8 mouse cellular contexts compared by ENCODE assay signal in genomic region chrX:122397652-122398051, GRCm38 (mm10). TPM values are rescaled to one million over a fixed set of nuclear protein-coding genes. Genes with fewer than 3 reads are reported as not detected.
A peak's percentile ranks its signal among the peaks of the same experiment; 100 is the strongest.
DNase-seq lines count a peak whose midpoint lies in the region; ATAC-seq and TF ChIP-seq lines count a peak whose summit lies in the region.

No protein-coding gene starts in this region.

- TF ChIP-seq CTCF in spleen, adult 2 months (IDR thresholded peaks at IDR 0.05; ENCODE audit: extremely low read depth, insufficient read depth, insufficient read length, insufficient replicate concordance) = no peak
- no peak for TF ChIP-seq CTCF in liver, embryonic 14.5 days (IDR thresholded peaks at IDR 0.05; ENCODE audit: low read depth)

- H3K36me3 ChIP-seq in erythroblast, embryonic 14.5 days (ENCODE audit: control insufficient read depth) = no peaks in the 10 kb centered on the region
- no peaks in the 10 kb centered on the region for H3K36me3 ChIP-seq in spleen, adult 2 months (ENCODE audit: control insufficient read depth, insufficient read depth, low read length)
- no peaks in the 10 kb centered on the region for H3K36me3 ChIP-seq in liver, embryonic 14.5 days (replicated peaks; ENCODE audit: control insufficient read depth, insufficient read depth, low read depth)

- peak overlapping the region; percentile 60 for H3K4me3 ChIP-seq in erythroblast, embryonic 14.5 days (replicated peaks)
- peak overlapping the region; percentile 53; the same call in 1 of the 2 replicates for H3K4me3 ChIP-seq in spleen, adult 2 months (ENCODE audit: extremely low read depth, insufficient read depth, insufficient read length)
- peak overlapping the region in 1 of 2 experiments; percentile 46; a peak in 2 of 4 replicates for H3K4me3 ChIP-seq in liver, embryonic 14.5 days (ENCODE audit: insufficient read depth in 1 of 2, low read depth in 2 of 2, low read length in 2 of 2)

- no peaks in the 10 kb centered on the region for H3K4me1 ChIP-seq in erythroblast, embryonic 14.5 days (ENCODE audit: control insufficient read depth)
- no peaks in the 10 kb centered on the region for H3K4me1 ChIP-seq in spleen, adult 2 months (ENCODE audit: control insufficient read depth, insufficient read depth, insufficient read length)
- H3K4me1 ChIP-seq in liver, embryonic 14.5 days (replicated peaks; ENCODE audit: control insufficient read depth in 2 of 2, insufficient read depth in 2 of 2, low read length in 1 of 2) = no peaks in the 10 kb centered on the region

- DNase-seq in spleen, adult 2 months (ENCODE audit: low read depth in 1 of 2, low spot score in 2 of 2) = no peak
- DNase-seq in spleen, adult 18-20 months = no peak
- DNase-seq in liver, embryonic 14.5 days (ENCODE audit: low read depth in 3 of 3, low spot score in 3 of 3) = no peak
- no peak for DNase-seq in ovary, postnatal 36 days (ENCODE audit: low spot score)
- no peak for DNase-seq in left cerebral cortex, postnatal 14 days (ENCODE audit: low spot score in 2 of 2)
- DNase-seq in kidney, adult 11 months = no peak

- no peak for ATAC-seq in erythroblast, adult 5-6 weeks (replicated peaks; ENCODE audit: low FRiP score, poor library complexity, severe bottlenecking)
- no peak for ATAC-seq in liver, embryonic 14.5 days (ENCODE audit: insufficient read depth)

- whole genome bisulfite sequencing in spleen, adult 2 months = 24% methylated on average over 8 of the region's 8 CpGs
- 17% methylated on average over 8 of the region's 8 CpGs for WGBS in liver, embryonic 14.5 days (ENCODE audit: insufficient replicate concordance)

- H3K9me3 ChIP-seq in erythroblast, embryonic 14.5 days (ENCODE audit: control insufficient read depth, low read length) = no peaks in the 10 kb centered on the region
- no peaks in the 10 kb centered on the region for H3K9me3 ChIP-seq in liver, embryonic 14.5 days (ENCODE audit: control insufficient read depth, low read length)

- no peak for TF ChIP-seq EP300 in liver, embryonic 14.5 days (IDR thresholded peaks at IDR 0.05; ENCODE audit: low read depth)

- H3K27ac ChIP-seq in spleen, adult 2 months (ENCODE audit: insufficient read depth, low read length) = no peak overlapping the region
- no peak overlapping the region for H3K27ac ChIP-seq in liver, embryonic 14.5 days

- intact Hi-C loops in left cerebral cortex, postnatal 14 days (cut with DNase I) = no loop called here

- H3K4me2 ChIP-seq in liver, embryonic 14.5 days (ENCODE audit: low read depth) = peak overlapping the region; percentile 53

- peaks cover 6% of the 10 kb centered on the region for H3K27me3 ChIP-seq in erythroblast, embryonic 14.5 days (ENCODE audit: control insufficient read depth)
- H3K27me3 ChIP-seq in spleen, adult 2 months (ENCODE audit: control insufficient read depth, insufficient read depth, low read length) = no peaks in the 10 kb centered on the region
- no peaks in the 10 kb centered on the region for H3K27me3 ChIP-seq in liver, embryonic 14.5 days (ENCODE audit: control insufficient read depth, insufficient read depth, low read length)

- TF ChIP-seq POLR2A in spleen, adult 2 months (IDR thresholded peaks at IDR 0.05; ENCODE audit: low read depth, low read length) = no peak

- no peak overlapping the region for H3K9ac ChIP-seq in liver, embryonic 14.5 days (replicated peaks)

RNA-seq across cellular contexts. Expression of gene Nap1l3, which starts 0.5 kb away (rescaled TPM):
- polyA plus RNA-seq in erythroblast, embryonic 14.5 days (2012) = 0.03 TPM in 1 of 2 replicates, not detected in the other
- not detected in 2 replicates for total RNA-seq in erythroblast, adult 5-6 weeks (2015; ENCODE audit: low replicate concordance)
- not detected in 2 replicates for total RNA-seq in erythroblast, adult 5-6 weeks (2017; ENCODE audit: low replicate concordance)
- polyA plus RNA-seq in spleen, adult 2 months (2012; rRNA removed) = 0.16 and 0.43 TPM in 2 replicates
- 0.09 and 0.17 TPM in 2 replicates for polyA plus RNA-seq in liver, embryonic 14.5 days (2012; rRNA removed)
- 0.27 and 0.53 TPM in 2 replicates for polyA plus RNA-seq in liver, embryonic 14.5 days (2014; fragmentation: Nextera tagmentation; extraction: Ambion mirVana)
- 10 to 100 TPM; 52.2 to 52.6 TPM for total RNA-seq in left cerebral cortex, postnatal 14 days (2021)
